Mouse (Mus musculus): ENCODE results near the gene Emc1. TPM values are rescaled to one million over a fixed set of nuclear protein-coding genes. Genes with fewer than 3 reads are reported as not detected.
"Not testable (repeated sequence)": the region's sequence is repeated elsewhere in the genome, so short reads cannot be mapped to it uniquely, and the experiment has no call there.

Gene Emc1
- polyA plus RNA-seq, 1 experiment from 2014 or later, result 33.5 TPM

GRCm38 (mm10) chr4:139373130-139373529 is 20.7 kb downstream of the Emc1 start:
- Histone ChIP-seq H3K9ac (replicated peaks; ENCODE audit: low read length) (no peak overlapping the region), H3K9me3 (ENCODE audit: control insufficient read depth, low read length) (no peaks in the 10 kb centered on the region), H3K4me3 (replicated peaks; ENCODE audit: low read depth, low read length) (no peak overlapping the region), H3K36me3 (ENCODE audit: control insufficient read depth, insufficient read depth, low read length) (peaks cover 96% of the 10 kb centered on the region), H3K27ac (replicated peaks; ENCODE audit: low read depth, low read length) (no peak overlapping the region), H3K27me3 (ENCODE audit: control insufficient read depth, insufficient read depth, low read length) (no peaks in the 10 kb centered on the region), H3K4me1 (ENCODE audit: control insufficient read depth, insufficient read depth, low read length) (no peaks in the 10 kb centered on the region), H3K4me2 (ENCODE audit: low read length) (no peak overlapping the region)
- 96% methylated on average over 4 of the region's 4 CpGs for WGBS
- no peak for ATAC-seq (ENCODE audit: low FRiP score, low TSS enrichment)
- DNase-seq, result no peak

- DNase-seq, result no peak
- Histone ChIP-seq H3K4me2 (ENCODE audit: low read length) (no peak overlapping the region), H3K9ac (replicated peaks; ENCODE audit: low read length) (no peak overlapping the region), H3K27ac (replicated peaks; ENCODE audit: low read depth, low read length) (no peak overlapping the region), H3K4me1 (ENCODE audit: control insufficient read depth, insufficient read depth, low read length) (no peaks in the 10 kb centered on the region), H3K27me3 (ENCODE audit: control insufficient read depth, insufficient read depth, low read length) (no peaks in the 10 kb centered on the region), H3K9me3 (ENCODE audit: control insufficient read depth, low read length) (no peaks in the 10 kb centered on the region), H3K36me3 (ENCODE audit: control insufficient read depth, insufficient read depth, low read length) (peaks cover 92% of the 10 kb centered on the region), H3K4me3 (replicated peaks; ENCODE audit: low read depth, low read length) (no peak overlapping the region)
- 95% methylated on average over 10 of the region's 10 CpGs for WGBS
- ATAC-seq (ENCODE audit: low FRiP score, low TSS enrichment), result no peak
Observed at GRCm38 (mm10) chr4:139373531-139373930, 21.1 kb downstream of the Emc1 start.

DNA sequence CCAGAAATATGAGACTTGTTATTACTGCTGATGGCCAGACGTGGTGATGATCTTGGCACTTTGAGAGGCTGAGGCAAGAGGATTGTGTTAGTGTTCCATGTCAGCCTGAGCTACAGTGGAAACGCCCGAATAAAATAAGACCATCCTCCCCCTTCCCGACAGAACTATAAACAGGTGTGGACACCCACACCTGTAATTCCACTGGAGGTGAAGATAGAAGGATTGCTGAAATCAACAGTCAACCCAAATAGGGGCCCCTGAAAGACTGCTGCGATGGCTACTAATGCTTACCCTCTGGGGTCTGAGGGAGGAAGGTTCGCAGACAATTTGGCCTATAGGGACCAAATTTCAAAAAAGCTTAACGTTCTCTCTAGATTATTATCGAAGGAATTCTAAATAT is 27.3 kb downstream of the Emc1 start:
- peak overlapping the region; percentile 71 for H3K27ac ChIP-seq (replicated peaks; ENCODE audit: low read depth, low read length)
- H3K36me3 ChIP-seq (ENCODE audit: control insufficient read depth, insufficient read depth, low read length), result peaks cover 32% of the 10 kb centered on the region
- 17% methylated on average over 8 of the region's 8 CpGs for WGBS

DNA sequence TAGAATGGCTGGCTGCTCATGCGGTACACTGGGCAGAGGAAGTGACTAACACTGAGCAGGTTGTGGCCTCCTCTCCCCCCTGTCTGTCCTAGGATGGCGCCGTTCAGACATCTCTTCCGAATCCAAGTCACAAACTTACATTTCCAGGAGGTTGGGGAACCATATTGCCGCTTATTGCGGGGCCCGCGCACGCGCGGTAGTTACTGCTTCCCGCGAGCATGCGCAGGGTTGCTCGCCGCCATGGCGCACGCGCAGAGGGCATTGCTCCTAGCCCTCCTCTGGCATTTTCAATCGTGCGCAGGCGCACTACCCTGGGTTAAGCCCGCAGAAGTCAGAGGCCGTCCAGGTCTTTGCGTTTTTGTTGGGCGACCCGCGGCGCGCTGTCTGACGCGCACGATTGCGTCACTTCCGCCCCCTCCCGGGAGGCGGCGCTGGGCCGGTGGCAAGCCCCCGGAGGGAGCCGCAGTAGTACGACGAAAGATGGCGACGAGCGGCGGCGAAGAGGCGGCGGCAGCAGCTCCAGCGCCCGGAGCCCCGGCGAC is 27.9 kb downstream of the Emc1 start:
- no peaks in the 10 kb centered on the region for H3K27me3 ChIP-seq (ENCODE audit: control insufficient read depth, insufficient read depth, low read length)
- DNase-seq, result peak; percentile 100
- under 1% methylated on average over 54 of the region's 54 CpGs for WGBS
- H3K36me3 ChIP-seq (ENCODE audit: control insufficient read depth, insufficient read depth, low read length), result peaks cover 27% of the 10 kb centered on the region
- H3K9ac ChIP-seq (replicated peaks; ENCODE audit: low read length), result peak overlapping the region; percentile 85
- H3K9me3 ChIP-seq (ENCODE audit: control insufficient read depth, low read length), result no peaks in the 10 kb centered on the region
- peak overlapping the region; percentile 78 for H3K27ac ChIP-seq (replicated peaks; ENCODE audit: low read depth, low read length)
- H3K4me1 ChIP-seq (ENCODE audit: control insufficient read depth, insufficient read depth, low read length), result peaks cover 16% of the 10 kb centered on the region
- ATAC-seq (ENCODE audit: low FRiP score, low TSS enrichment), result peak; percentile 95
- peak overlapping the region; percentile 92 for H3K4me2 ChIP-seq (ENCODE audit: low read length)
- peak overlapping the region; percentile 83 for H3K4me3 ChIP-seq (replicated peaks; ENCODE audit: low read depth, low read length)

More for the DNA sequence above, 27.3 kb downstream of the Emc1 start:
- Histone ChIP-seq H3K27me3 (ENCODE audit: control insufficient read depth, insufficient read depth, low read length) (no peaks in the 10 kb centered on the region), H3K4me3 (replicated peaks; ENCODE audit: low read depth, low read length) (peak overlapping the region; percentile 83), H3K4me2 (ENCODE audit: low read length) (peak overlapping the region; percentile 62), H3K9ac (replicated peaks; ENCODE audit: low read length) (peak overlapping the region; percentile 60; the same call in 1 of the 2 replicates), H3K4me1 (ENCODE audit: control insufficient read depth, insufficient read depth, low read length) (peaks cover 16% of the 10 kb centered on the region), H3K9me3 (ENCODE audit: control insufficient read depth, low read length) (no peaks in the 10 kb centered on the region)
- ATAC-seq (ENCODE audit: low FRiP score, low TSS enrichment) (0 out of 2 replicates have a peak, but pooled peaks have one; percentile 22), DNase-seq (no peak)

DNA sequence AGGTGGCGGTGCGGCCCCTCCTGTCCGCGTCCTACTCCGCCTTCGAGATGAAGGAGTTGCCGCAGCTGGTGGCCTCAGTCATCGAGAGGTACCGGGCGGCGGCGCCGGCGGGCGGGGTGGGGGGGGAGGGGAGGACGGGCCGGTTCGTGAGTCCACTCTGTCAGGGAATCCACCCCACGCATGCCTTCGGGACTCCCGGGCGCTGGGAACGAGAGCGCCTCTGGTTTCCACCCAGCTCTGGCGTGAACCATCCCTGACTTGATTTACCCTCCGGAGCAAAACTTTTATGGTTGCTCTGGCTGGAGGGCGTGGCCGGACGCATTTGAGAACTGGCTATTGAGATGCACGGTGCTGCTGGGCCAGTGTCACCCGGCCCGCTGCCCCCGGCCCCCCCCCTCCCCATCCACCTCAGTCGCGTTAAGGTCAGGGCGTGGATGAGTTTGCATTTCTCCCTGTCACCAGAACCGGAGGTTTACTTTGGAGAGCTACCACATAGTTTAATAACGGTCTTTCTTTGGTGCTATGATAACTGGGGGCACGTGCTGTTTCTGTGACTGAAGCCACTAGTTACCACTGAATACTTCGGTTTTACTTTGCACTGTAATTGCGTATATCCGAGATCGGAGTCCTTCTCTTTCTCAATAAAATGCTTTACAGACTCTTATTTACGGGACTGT is 28.5 kb downstream of the Emc1 start:
- Histone ChIP-seq H3K27ac (replicated peaks; ENCODE audit: low read depth, low read length) (peak overlapping the region; percentile 78), H3K4me2 (ENCODE audit: low read length) (peak overlapping the region; percentile 92), H3K27me3 (ENCODE audit: control insufficient read depth, insufficient read depth, low read length) (no peaks in the 10 kb centered on the region), H3K9ac (replicated peaks; ENCODE audit: low read length) (peak overlapping the region; percentile 85), H3K36me3 (ENCODE audit: control insufficient read depth, insufficient read depth, low read length) (peaks cover 20% of the 10 kb centered on the region), H3K4me3 (replicated peaks; ENCODE audit: low read depth, low read length) (peak overlapping the region; percentile 83), H3K4me1 (ENCODE audit: control insufficient read depth, insufficient read depth, low read length) (peaks cover 16% of the 10 kb centered on the region), H3K9me3 (ENCODE audit: control insufficient read depth, low read length) (no peaks in the 10 kb centered on the region)
- 4% methylated on average over 44 of the region's 44 CpGs for WGBS
- ATAC-seq (ENCODE audit: low FRiP score, low TSS enrichment), result peak; percentile 70; the same call in 1 of the 2 replicates
- DNase-seq, result no peak

- H3K4me2 ChIP-seq (ENCODE audit: low read length), result peak overlapping the region; percentile 92
- 62% methylated on average over 4 of the region's 4 CpGs for WGBS
- H3K27ac ChIP-seq (replicated peaks; ENCODE audit: low read depth, low read length), result no peak overlapping the region
- no peak for DNase-seq
- no peaks in the 10 kb centered on the region for H3K27me3 ChIP-seq (ENCODE audit: control insufficient read depth, insufficient read depth, low read length)
- H3K9me3 ChIP-seq (ENCODE audit: control insufficient read depth, low read length), result no peaks in the 10 kb centered on the region
- peaks cover 16% of the 10 kb centered on the region; the same call in 1 of the 2 replicates for H3K36me3 ChIP-seq (ENCODE audit: control insufficient read depth, insufficient read depth, low read length)
- no peak for ATAC-seq (ENCODE audit: low FRiP score, low TSS enrichment)
- H3K9ac ChIP-seq (replicated peaks; ENCODE audit: low read length), result peak overlapping the region; percentile 85; the same call in 1 of the 2 replicates
- peak overlapping the region; percentile 83 for H3K4me3 ChIP-seq (replicated peaks; ENCODE audit: low read depth, low read length)
- H3K4me1 ChIP-seq (ENCODE audit: control insufficient read depth, insufficient read depth, low read length), result peaks cover 16% of the 10 kb centered on the region
Observed at GRCm38 (mm10) chr4:139381452-139381845, 29.1 kb downstream of the Emc1 start.

DNA sequence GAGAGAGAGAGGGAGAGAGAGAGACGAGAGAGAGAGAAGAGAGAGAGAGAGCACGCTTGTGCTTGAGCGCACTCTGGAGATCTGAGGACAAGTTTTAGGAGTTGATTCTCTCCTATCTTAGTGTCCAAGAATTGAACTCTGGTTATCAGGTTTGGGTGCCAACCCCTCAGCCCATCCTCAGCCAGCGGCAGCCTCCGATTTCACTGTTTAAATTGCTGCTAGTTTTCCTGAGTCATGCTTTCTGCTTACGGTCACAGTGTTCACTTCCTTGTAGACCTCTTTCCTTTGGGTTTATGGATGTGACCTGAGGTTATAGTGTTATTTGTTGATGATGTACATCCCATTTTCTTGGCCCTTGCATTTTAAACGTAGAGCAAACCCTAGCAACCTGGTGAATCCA is 29.8 kb downstream of the Emc1 start:
- no peak overlapping the region for H3K27ac ChIP-seq (replicated peaks; ENCODE audit: low read depth, low read length)
- no peak for ATAC-seq (ENCODE audit: low FRiP score, low TSS enrichment)
- no peak overlapping the region for H3K4me3 ChIP-seq (replicated peaks; ENCODE audit: low read depth, low read length)
- WGBS, result 82% methylated on average over 7 of the region's 7 CpGs
- H3K27me3 ChIP-seq (ENCODE audit: control insufficient read depth, insufficient read depth, low read length), result no peaks in the 10 kb centered on the region
- H3K9ac ChIP-seq (replicated peaks; ENCODE audit: low read length), result no peak overlapping the region
- H3K9me3 ChIP-seq (ENCODE audit: control insufficient read depth, low read length), result no peaks in the 10 kb centered on the region
- peaks cover 16% of the 10 kb centered on the region for H3K4me1 ChIP-seq (ENCODE audit: control insufficient read depth, insufficient read depth, low read length)
- DNase-seq, result no peak
- H3K36me3 ChIP-seq (ENCODE audit: control insufficient read depth, insufficient read depth, low read length), result peaks cover 8% of the 10 kb centered on the region; the same call in 1 of the 2 replicates
- H3K4me2 ChIP-seq (ENCODE audit: low read length), result peak overlapping the region; percentile 92

DNA sequence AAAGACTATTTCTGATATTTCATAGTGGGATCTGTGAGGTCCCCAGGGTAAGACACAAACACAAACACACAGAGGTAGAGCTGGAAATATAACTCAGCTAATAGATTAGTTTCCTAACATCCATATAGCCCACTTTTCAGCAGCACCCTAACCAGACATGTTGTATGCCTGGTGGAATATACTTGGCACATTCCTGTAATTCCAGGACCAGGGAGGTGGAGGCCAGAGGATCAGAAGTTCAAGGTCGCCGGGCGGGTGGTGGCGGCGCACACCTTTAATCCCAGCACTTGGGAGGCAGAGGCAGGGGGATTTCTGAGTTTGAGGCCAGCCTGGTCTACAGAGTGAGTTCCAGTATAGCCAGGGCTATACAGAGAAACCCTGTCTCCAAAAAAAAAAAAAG is 33.5 kb downstream of the Emc1 start:
- Histone ChIP-seq H3K4me1 (ENCODE audit: control insufficient read depth, insufficient read depth, low read length) (peaks cover 10% of the 10 kb centered on the region), H3K36me3 (ENCODE audit: control insufficient read depth, insufficient read depth, low read length) (peaks cover 20% of the 10 kb centered on the region)
- H3K27me3 ChIP-seq (ENCODE audit: control insufficient read depth, insufficient read depth, low read length); H3K9me3 ChIP-seq (ENCODE audit: control insufficient read depth, low read length); H3K4me3 ChIP-seq (replicated peaks; ENCODE audit: low read depth, low read length); H3K9ac ChIP-seq (replicated peaks; ENCODE audit: low read length); H3K27ac ChIP-seq (replicated peaks; ENCODE audit: low read depth, low read length); ATAC-seq (ENCODE audit: low FRiP score, low TSS enrichment); DNase-seq; H3K4me2 ChIP-seq (ENCODE audit: low read length): not testable (repeated sequence)
- 90% methylated on average over 5 of the region's 5 CpGs for WGBS

GRCm38 (mm10) chr4:139386869-139387319 is 34.5 kb downstream of the Emc1 start:
- Histone ChIP-seq H3K9me3 (ENCODE audit: control insufficient read depth, low read length) (no peaks in the 10 kb centered on the region), H3K27me3 (ENCODE audit: control insufficient read depth, insufficient read depth, low read length) (no peaks in the 10 kb centered on the region), H3K4me1 (ENCODE audit: control insufficient read depth, insufficient read depth, low read length) (0 out of 2 replicates have a peak, but pooled peaks cover 1% of the 10 kb centered on the region), H3K36me3 (ENCODE audit: control insufficient read depth, insufficient read depth, low read length) (peaks cover 31% of the 10 kb centered on the region), H3K4me3 (replicated peaks; ENCODE audit: low read depth, low read length) (no peak overlapping the region), H3K27ac (replicated peaks; ENCODE audit: low read depth, low read length) (no peak overlapping the region), H3K4me2 (ENCODE audit: low read length) (no peak overlapping the region), H3K9ac (replicated peaks; ENCODE audit: low read length) (no peak overlapping the region)
- DNase-seq (no peak), ATAC-seq (ENCODE audit: low FRiP score, low TSS enrichment) (no peak)
- 77% methylated on average over 6 of the region's 6 CpGs for WGBS
